Mouse (Mus musculus): ENCODE results near the gene Aldh16a1. TPM values are rescaled to one million over a fixed set of nuclear protein-coding genes. Genes with fewer than 3 reads are reported as not detected.
"Not testable (repeated sequence)": the region's sequence is repeated elsewhere in the genome, so short reads cannot be mapped to it uniquely, and the experiment has no call there.

Aldh16a1 gene
- polyA plus RNA-seq, 3 experiments from 2014 or later: 15.2 to 32.1 (median 26.6) TPM

- ATAC-seq: not testable (repeated sequence)
Measured at GRCm38 (mm10) chr7:45110089-45110488, 44.3 kb downstream of the Aldh16a1 start.

GRCm38 (mm10) chr7:45107052-45107645 is 47.2 kb downstream of the Aldh16a1 start:
- no peak for ATAC-seq

GRCm38 (mm10) chr7:45106441-45106840 is 47.9 kb downstream of the Aldh16a1 start:
- no peak for ATAC-seq

- no peak for ATAC-seq
Measured at GRCm38 (mm10) chr7:45105491-45105890, 48.9 kb downstream of the Aldh16a1 start.

- ATAC-seq: no peak
Measured at GRCm38 (mm10) chr7:45104941-45105340, 49.4 kb downstream of the Aldh16a1 start.

- ATAC-seq: no peak
Measured at GRCm38 (mm10) chr7:45103652-45104180, 50.7 kb downstream of the Aldh16a1 start, which contains the start of gene Fcgrt. TSS of gene Fcgrt (minus strand) at chr7:45103851.

DNA sequence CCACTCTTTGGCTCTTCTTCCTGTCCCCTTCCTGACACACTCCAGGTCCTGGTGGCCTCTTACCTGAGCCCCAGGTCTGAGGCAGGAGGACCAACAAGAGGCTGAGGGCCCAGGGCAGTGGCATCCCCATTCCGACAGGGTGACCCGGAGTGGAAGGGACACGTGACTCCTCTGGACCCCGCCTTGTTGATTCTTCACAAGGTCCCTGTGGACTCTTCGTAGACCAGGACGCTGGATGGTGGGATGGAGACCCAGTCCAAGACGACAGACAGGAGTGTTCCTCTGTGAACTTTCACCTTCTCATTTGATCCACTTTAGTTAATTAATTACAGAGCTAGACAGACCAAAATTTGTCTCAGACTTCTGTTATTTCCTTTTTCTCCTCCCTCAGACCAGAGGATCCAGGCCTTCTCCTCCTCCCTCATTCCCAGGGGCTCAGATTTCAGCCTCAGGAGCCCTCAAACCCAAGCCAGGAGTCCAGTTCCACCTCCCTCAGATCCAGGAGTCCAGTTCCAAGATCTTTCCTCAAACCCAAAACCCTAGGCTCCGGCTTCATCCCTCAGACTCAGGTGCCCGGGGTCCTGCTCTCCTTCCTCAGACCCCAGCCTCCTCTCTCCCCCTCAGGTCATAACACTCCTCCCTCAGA is 51.3 kb downstream of the Aldh16a1 start:
- ATAC-seq: no peak

GRCm38 (mm10) chr7:45102441-45102840 is 51.9 kb downstream of the Aldh16a1 start:
- no peak for ATAC-seq

DNA sequence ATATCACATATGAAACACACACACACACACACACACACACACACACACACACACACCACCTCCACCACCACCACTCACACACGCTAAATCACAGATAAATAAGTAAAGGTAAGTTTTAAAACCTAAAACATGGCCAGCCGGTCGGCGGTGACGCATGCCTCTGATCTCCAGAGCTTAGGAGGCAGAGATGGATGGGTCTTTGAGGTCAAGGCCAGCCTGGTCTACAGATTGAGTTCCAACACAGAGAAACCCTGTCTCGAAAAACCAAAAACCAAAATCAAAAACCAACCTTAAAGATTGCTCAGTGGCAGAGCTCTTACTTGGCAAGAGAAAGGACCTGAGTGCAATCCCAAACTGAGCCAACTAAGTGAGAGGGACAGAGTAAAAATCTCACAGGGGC is 54.3 kb downstream of the Aldh16a1 start:
- no peak for ATAC-seq

DNA sequence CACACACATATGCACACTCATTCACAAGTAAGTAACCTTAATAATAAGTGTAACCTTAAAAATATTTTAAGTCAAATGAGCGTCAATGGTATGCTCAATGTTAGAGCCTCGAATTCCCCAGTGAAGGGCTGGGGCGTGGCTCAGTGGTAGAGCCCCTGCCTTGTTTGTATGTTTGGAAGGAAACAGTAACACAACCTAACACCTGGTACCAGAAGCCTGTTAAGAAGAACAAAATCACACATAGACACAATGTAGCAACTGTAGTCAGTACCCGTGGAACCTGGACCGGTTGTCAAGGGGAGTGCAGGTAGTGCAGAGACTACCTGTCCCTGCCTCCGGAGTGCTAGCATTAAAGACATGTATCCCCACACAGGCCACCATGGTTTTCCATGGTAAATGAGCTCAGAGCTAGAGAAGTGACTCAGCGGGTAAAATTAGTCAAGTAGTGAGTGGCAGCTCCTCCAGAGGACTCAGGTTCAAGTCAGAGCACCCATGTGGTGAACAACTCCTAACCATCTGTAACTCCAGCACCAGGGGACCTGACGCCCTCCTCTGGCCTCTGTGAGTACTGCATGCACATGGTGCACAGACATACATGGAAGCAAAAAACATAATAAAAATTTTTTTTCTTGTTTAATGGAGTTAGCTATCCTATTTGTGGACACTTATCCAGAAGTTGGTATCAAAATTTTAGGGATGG is 55.7 kb downstream of the Aldh16a1 start:
- ATAC-seq: no peak

- ATAC-seq: no peak
Measured at GRCm38 (mm10) chr7:45097479-45097878, 56.9 kb downstream of the Aldh16a1 start.

DNA sequence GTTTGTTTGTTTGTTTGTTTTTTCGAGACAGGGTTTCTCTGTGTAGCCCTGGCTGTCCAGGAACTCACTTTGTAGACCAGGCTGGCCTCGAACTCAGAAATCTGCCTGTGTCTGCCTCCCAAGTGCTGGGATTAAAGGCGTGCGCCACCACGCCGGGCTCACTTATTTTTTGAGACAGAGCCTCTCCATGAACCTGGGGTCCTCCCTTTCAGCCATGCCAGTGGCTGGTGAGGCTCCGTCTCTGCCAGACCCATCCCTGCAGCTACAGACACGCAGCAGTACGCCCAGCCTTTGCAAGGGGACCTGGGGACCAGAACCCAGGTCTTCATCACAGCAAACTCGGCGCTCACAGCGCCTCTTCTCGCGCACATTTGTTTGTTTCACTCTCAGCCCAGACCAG is 58.4 kb downstream of the Aldh16a1 start:
- ATAC-seq: not testable (repeated sequence)

DNA sequence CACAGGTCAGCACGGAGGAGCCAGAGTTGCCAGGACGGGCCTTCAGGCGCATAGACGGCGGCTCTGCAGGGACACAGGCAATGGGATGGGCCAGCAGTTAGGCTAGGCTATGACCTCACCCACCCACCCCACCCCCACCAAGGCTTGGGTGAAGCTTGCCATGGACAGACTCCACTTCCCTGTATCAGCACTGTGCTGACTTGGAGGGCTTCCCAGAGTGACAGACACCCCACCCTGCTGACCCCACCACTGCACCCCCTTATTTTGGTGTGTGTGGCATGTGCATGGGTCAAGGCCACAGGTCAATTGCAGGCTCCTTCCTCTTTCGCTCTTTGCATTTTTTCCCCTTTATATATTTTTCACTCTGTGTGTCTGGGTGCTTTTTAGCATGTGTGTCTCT is 59.0 kb downstream of the Aldh16a1 start:
- ATAC-seq: no peak

DNA sequence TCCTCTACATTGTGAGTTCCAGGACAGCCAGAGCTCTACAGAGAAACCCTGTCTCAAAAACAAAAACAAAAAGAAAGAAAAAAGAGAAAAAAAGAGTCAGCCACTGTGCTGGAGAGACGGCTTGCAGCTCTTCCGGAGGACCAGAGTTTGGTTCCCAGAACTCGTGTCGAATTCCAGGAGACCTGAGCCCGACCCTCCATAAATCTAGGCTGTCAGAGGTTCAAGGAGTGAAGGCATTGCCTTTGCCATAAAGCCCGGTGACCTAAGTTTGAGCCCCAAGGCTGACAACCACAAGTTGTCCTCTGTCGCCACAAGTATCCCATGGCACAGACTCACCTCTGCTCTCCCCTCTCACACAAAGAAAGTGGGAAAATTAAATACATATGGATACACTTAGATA is 60.3 kb downstream of the Aldh16a1 start:
- no peak for ATAC-seq

- ATAC-seq: no peak
Measured at GRCm38 (mm10) chr7:45093516-45093905, 60.9 kb downstream of the Aldh16a1 start.

GRCm38 (mm10) chr7:45092828-45093515 is 61.4 kb downstream of the Aldh16a1 start:
- ATAC-seq: no peak

DNA sequence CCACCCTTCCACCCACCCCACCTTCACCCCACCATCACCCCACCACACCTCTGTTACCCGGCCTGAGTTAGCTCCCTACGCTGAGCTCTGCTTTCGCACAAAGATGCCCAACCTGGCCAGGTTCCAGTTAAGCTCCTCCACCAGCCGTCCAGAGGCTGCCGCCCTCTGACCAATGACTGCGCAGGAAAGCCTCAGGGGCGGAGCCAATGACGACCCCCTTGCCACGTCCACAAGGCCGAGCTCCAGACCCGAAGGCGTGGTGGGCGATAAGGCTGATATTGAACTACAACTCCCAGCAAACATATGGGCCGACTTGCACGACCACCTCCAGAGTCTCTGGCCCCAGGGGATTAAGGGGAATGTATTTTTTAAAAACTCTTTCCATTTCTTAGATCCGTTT is 62.3 kb downstream of the Aldh16a1 start, which contains the start of gene Rcn3:
Gene Rcn3 (minus strand): TSS at position 174 of the 400 bp plus-strand sequence.
- ATAC-seq: no peak

DNA sequence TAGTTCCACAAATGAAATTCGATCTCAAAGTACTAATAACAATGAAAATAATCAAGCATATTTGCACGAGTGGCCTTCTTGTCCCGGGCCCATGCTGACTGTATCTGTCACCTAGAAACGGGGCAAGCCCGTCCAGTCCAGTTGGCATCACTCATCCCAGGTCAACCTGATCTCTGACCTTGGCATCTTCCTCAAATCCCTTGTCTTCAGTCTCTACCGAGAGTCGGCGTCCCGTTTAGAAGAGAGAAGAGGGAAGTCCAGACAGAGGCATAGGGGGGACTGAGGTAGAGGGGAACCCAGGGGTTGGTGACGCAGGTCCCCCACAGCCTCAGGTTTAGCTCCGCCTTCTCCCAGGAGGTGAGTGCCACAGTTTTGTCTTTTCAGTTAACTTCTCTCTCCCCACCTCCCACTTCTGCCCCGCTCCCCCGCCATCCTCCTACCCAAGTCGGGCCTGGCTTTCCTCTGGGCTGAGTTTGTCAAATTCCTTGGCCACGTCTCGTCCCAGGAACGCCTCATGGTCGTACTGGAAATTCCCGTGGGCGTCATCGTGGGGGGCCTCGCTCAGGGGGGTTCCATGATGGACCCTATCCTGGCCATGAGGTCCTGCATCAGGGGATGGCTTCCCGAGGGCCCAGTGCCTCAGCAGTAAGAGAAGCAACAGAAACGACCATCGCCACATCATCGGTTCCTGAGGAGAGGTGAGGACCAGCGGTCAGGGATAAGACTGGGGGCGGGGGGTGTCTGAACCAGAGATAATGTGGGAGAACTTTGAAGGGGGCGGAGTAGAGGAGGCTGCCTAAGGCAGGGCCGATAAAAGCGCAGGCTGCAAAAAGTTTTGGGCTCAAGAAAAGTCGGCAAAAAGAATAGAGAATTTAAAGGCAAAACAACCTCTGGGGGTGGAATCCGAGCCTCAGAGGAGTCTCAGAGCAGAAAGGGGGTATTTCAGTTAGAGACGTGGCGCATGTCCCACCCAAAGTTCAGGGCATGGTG is 63.1 kb downstream of the Aldh16a1 start:
- ATAC-seq: no peak

Data from inflammation-experienced regulatory T-cells, adult 6 months (primary cell).